Mouse (Mus musculus): ENCODE measurements around the gene Ran.
A peak's percentile ranks its signal among the peaks of the same experiment; 100 is the strongest.

DNA sequence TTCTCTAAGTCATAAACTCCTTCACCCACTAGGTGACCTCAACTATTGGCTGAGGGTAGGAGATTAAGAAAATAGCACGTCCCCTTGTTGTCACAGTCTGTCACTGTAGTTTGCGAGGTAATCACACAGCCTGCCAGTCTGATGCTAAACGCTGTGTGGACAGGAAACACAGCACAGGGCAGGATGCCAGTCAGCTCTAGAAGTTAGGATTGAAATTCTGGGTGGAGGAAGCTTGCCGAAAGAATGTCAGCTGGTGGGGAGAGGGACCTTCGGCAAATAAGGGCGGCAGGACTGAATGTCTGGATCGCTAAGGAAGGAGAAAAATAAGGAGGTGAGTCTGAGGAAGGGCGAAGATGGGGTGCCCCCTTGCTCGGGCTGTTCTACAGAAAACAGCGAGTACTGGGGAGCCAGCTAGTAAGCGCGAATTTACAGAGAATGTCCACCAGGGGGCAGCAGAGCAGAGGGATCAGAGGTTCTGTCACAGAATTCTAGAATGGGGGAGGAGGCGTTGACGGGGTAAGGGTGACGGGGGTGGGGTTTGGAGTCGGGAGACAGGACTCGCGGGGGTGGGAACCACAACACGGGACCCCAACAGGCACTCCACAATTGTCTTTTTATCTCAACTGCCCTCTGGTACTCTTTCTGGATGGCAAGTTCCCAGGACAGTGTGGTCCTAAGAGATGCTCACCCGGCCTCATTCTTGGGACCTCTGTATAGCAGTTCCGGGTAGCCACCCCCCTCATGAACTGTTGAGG, 43.3 kb downstream of the Ran start:
- TF ChIP-seq CTCF (IDR thresholded peaks at IDR 0.05; ENCODE audit: control insufficient read depth, insufficient read depth, insufficient read length) (peak; percentile 52), USF1 (IDR thresholded peaks at IDR 0.05; ENCODE audit: low read depth) (no peak), MYOD1 (IDR thresholded peaks at IDR 0.05; ENCODE audit: control insufficient read depth, insufficient read length, low read depth) (no peak), MYOG (IDR thresholded peaks at IDR 0.05; ENCODE audit: control insufficient read depth, extremely low read depth, insufficient read length) (no peak), MAX (IDR thresholded peaks at IDR 0.05) (no peak)

Measured in C2C12 (cell line).